8 mouse cellular contexts compared by ENCODE assay signal in the genomic region with DNA sequence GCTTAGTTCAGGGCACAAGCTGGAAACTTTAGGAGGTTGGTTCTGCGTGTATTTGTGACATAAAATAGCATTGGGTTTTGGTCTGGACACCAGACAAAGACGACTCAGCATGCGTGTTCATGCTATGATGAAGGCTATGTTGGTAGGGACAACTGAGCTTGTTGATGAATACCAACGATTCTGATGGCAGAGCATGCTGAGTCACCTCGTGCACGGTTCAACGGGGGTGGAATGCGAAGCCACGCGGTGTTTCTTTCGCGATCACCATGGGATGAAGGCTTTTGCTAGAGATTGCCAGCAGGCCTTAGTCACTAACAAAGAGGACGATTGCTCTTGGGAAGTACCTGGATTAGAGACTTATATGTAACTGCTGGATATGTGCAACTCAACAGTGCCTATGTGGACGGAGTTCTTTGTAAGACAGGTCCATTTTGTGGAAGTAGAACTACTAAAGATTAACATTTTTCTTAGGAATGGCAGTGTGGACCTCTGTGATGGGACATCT. TPM values are rescaled to one million over a fixed set of nuclear protein-coding genes. Genes with fewer than 3 reads are reported as not detected.
A peak's percentile ranks its signal among the peaks of the same experiment; 100 is the strongest.
DNase-seq lines count a peak whose midpoint lies in the region; ATAC-seq and TF ChIP-seq lines count a peak whose summit lies in the region.

No protein-coding gene starts in this region.

- peaks cover 22% of the 10 kb centered on the region for H3K79me2 ChIP-seq in myocyte (ENCODE audit: control insufficient read depth, insufficient read depth)

- peaks cover 25% of the 10 kb centered on the region for H3K36me3 ChIP-seq in forebrain, embryonic 16.5 days (ENCODE audit: control insufficient read depth, insufficient read depth)
- peaks cover 37% of the 10 kb centered on the region for H3K36me3 ChIP-seq in myocyte (ENCODE audit: control insufficient read depth, insufficient read depth)

- H3K4me1 ChIP-seq in forebrain, embryonic 16.5 days (replicated peaks; ENCODE audit: control insufficient read depth, insufficient read depth, low read length) = peaks cover 25% of the 10 kb centered on the region

- peak overlapping the region; percentile 74 for H3ac ChIP-seq in myocyte (ENCODE audit: control insufficient read depth, insufficient read length)

- peak overlapping the region; percentile 91 for H3K9ac ChIP-seq in forebrain, embryonic 16.5 days (replicated peaks; ENCODE audit: low read depth, low read length)

- no peaks in the 10 kb centered on the region for H3K9me3 ChIP-seq in forebrain, embryonic 16.5 days (ENCODE audit: control insufficient read depth, low read length)

- H3K27me3 ChIP-seq in forebrain, embryonic 16.5 days (replicated peaks; ENCODE audit: control insufficient read depth, insufficient read depth, low read length) = no peaks in the 10 kb centered on the region
- no peaks in the 10 kb centered on the region for H3K27me3 ChIP-seq in myocyte (ENCODE audit: control insufficient read depth, insufficient read depth, insufficient read length)

- ATAC-seq in forebrain, embryonic 16.5 days = peak; percentile 29

- peak; percentile 26 for DNase-seq in gastrocnemius, postnatal 10 days
- DNase-seq in gastrocnemius, postnatal 25 days = no peak
- peak; percentile 58 for DNase-seq in thymus, postnatal 14 days
- no peak for DNase-seq in thymus, postnatal 10 days (ENCODE audit: low spot score in 2 of 2)
- DNase-seq in liver = peak; percentile 74
- DNase-seq in left cerebral cortex, adult 8-10 months (ENCODE audit: low spot score in 2 of 2) = no peak

- WGBS in forebrain, embryonic 16.5 days = under 1% methylated on average over 14 of the region's 14 CpGs

- H3K27ac ChIP-seq in forebrain, embryonic 16.5 days (ENCODE audit: low read length) = peak overlapping the region; percentile 94

- TF ChIP-seq POLR2A in myocyte (IDR thresholded peaks at IDR 0.05; ENCODE audit: insufficient read length, low read depth) = no peak

- H3K4me2 ChIP-seq in forebrain, embryonic 16.5 days (ENCODE audit: low read length) = peak overlapping the region; percentile 95
- H3K4me2 ChIP-seq in myocyte (ENCODE audit: low read depth) = peak overlapping the region; percentile 83

- peak overlapping the region; percentile 86 for H3K4me3 ChIP-seq in forebrain, embryonic 16.5 days (replicated peaks; ENCODE audit: low read length)
- peak overlapping the region; percentile 86 for H3K4me3 ChIP-seq in myocyte

TF ChIP-seq in myocyte, 11 proteins besides CTCF, POLR2A, EP300 and RAD21:
- TF ChIP-seq MYOG (IDR thresholded peaks at IDR 0.05; ENCODE audit: control insufficient read depth in 1 of 3, insufficient read depth in 1 of 3, insufficient read length in 2 of 3, low read depth in 2 of 3) (no peak), MAX (IDR thresholded peaks at IDR 0.05; ENCODE audit: low read depth) (peak; percentile 18)

RNA-seq across cellular contexts. Expression of a gene that starts 0.7 kb away (rescaled TPM):
- total RNA-seq in gastrocnemius, postnatal 10 days (2021) = 10 to 100 TPM in 1 of 2 experiments, 1 to 10 TPM in 1; 7.0 to 12.0 TPM
- total RNA-seq in gastrocnemius, postnatal 25 days (2021) = 1 to 10 TPM; 4.8 to 7.8 TPM
- polyA plus RNA-seq in forebrain, embryonic 16.5 days (2015; fragmentation: Nextera tagmentation; extraction: Ambion mirVana) = 14.3 and 16.9 TPM in 2 replicates
- polyA plus RNA-seq in myocyte (2012; fragmentation: generic; extraction: Trizol) = 1.4 TPM
- total RNA-seq in left cerebral cortex, adult 8-10 months (2022) = 10 to 100 TPM; 20.1 to 25.1 (median 21.3) TPM

RNA-seq across cellular contexts. Expression of a gene that starts 35.1 kb away (rescaled TPM):
- total RNA-seq in gastrocnemius, postnatal 10 days (2021) = 10 to 100 TPM; 11.3 to 11.8 TPM
- total RNA-seq in gastrocnemius, postnatal 25 days (2021) = 10 to 100 TPM; 11.0 to 11.4 TPM
- polyA plus RNA-seq in forebrain, embryonic 16.5 days (2015; fragmentation: Nextera tagmentation; extraction: Ambion mirVana) = 34.8 and 37.6 TPM in 2 replicates
- polyA plus RNA-seq in myocyte (2012; fragmentation: generic; extraction: Trizol) = 18.1 TPM
- 10 to 100 TPM; 20.4 to 27.5 (median 24.7) TPM for total RNA-seq in left cerebral cortex, adult 8-10 months (2022)

RNA-seq across cellular contexts. Expression of a gene that starts 35.2 kb away (rescaled TPM):
- 1 to 10 TPM; 3.4 TPM for total RNA-seq in gastrocnemius, postnatal 10 days (2021)
- total RNA-seq in gastrocnemius, postnatal 25 days (2021) = under 1 TPM; 0.51 to 0.62 TPM
- 17.1 and 17.7 TPM in 2 replicates for polyA plus RNA-seq in forebrain, embryonic 16.5 days (2015; fragmentation: Nextera tagmentation; extraction: Ambion mirVana)
- polyA plus RNA-seq in myocyte (2012; fragmentation: generic; extraction: Trizol) = 4.5 TPM
- 1 to 10 TPM; 1.6 to 2.7 (median 1.7) TPM for total RNA-seq in left cerebral cortex, adult 8-10 months (2022)

RNA-seq across cellular contexts. Expression of a gene that starts 56.9 kb away (rescaled TPM):
- total RNA-seq in gastrocnemius, postnatal 10 days (2021) = 1 to 10 TPM in 1 of 2 experiments, under 1 TPM in 1; 0.56 to 1.8 TPM
- total RNA-seq in gastrocnemius, postnatal 25 days (2021) = under 1 TPM in 1 of 2 experiments, not detected in 1; 0.08 TPM
- polyA plus RNA-seq in forebrain, embryonic 16.5 days (2015; fragmentation: Nextera tagmentation; extraction: Ambion mirVana) = 3.0 and 3.5 TPM in 2 replicates
- 0.26 TPM for polyA plus RNA-seq in myocyte (2012; fragmentation: generic; extraction: Trizol)
- total RNA-seq in left cerebral cortex, adult 8-10 months (2022) = under 1 TPM in 2 of 4 experiments, not detected in 2; 0.14 to 0.39 TPM

Comparison
In these comparisons a context has a peak if more than half of its experiments do, and no peak if none do; other contexts are left out.
1. DNase-seq: peak in gastrocnemius, postnatal 10 days (single experiment), thymus, postnatal 14 days (single experiment) and liver (single experiment); none in gastrocnemius, postnatal 25 days (single experiment), thymus, postnatal 10 days (0 of 2) and left cerebral cortex, adult 8-10 months (0 of 2).